ENCODE assay signal across 9 mouse cellular contexts in the genomic region with DNA sequence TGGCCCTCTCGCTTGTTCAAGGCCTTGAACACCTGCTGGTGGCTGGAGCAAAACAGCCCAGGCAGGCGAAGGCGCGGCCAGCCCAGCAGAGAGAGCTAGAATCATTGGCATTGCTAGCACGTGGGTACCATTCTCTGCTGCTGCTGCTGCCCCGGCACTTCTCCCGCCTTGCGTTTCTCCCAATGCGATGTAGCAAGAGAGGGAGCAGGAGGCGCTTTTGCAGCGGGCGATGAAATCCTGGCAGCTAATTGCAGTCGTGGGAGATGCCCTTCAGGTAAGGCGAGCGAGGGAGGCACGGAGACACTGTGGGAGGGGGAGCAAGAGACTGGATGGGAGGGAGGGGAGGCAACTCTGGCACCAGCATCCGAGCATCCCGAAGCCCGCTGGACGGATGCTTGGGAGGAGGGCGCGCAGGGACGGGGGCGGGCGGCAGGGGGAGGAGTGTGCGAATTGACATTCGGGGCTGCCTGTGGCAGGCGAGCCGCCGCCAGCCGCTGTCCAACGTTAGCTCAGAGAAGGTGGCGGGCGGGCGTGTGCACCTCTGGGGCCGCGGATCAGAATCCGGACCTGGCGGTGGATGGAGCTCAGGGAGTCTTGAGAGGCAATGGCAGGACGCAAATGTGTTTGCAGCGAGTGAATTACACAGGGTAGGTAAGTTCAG.
DNase-seq lines count a peak whose midpoint lies in the region; TF ChIP-seq lines count a peak whose summit lies in the region.
"Had no signal": no experiment of that assay in that cellular context is flagged by ENCODE, and none has a peak within 500 bp of the region (broad histone marks: within the 10 kb centered on the region; RNA-seq: fewer than 3 reads in every experiment).

No protein-coding gene starts in this region.

- peak overlapping the region; percentile 73 for H3K4me3 ChIP-seq in E14TG2a.4 (replicated peaks; ENCODE audit: low read length)
- H3K4me3 ChIP-seq: myocyte had no signal

- peaks cover 44% of the 10 kb centered on the region for H3K27me3 ChIP-seq in E14TG2a.4 (ENCODE audit: insufficient read depth, low read length)

- peaks cover 14% of the 10 kb centered on the region; the same call in 1 of the 2 replicates for H3K4me1 ChIP-seq in E14TG2a.4 (replicated peaks; ENCODE audit: low read depth, low read length)

- H3K9me3 ChIP-seq in E14TG2a.4 (ENCODE audit: low read length), result no peaks in the 10 kb centered on the region

- peak; percentile 62 for DNase-seq in Muller cell, postnatal 12 days (ENCODE audit: inconsistent ontology term)
- DNase-seq in embryo, embryonic 9.5 days (ENCODE audit: extremely low spot score), result peak; percentile 61
- peak; percentile 13 for DNase-seq in heart, postnatal 4 days
- DNase-seq in left cerebral cortex, postnatal 4 days, result peak; percentile 77
- DNase-seq in ovary, postnatal 14 days (ENCODE audit: low spot score), result peak; percentile 1
- no peak for DNase-seq in urinary bladder, postnatal 36 days (ENCODE audit: low spot score in 2 of 2)
- DNase-seq in thymus, postnatal 10 days (ENCODE audit: low spot score in 2 of 2), result no peak

- intact Hi-C loops in left cerebral cortex, postnatal 4 days (cut with DNase I), result loop anchor here (10.0 kb wide), 1 partner anchor 314 kb away; no protein-coding TSS in a partner anchor

- no peaks in the 10 kb centered on the region for H3K36me3 ChIP-seq in E14TG2a.4 (ENCODE audit: insufficient read depth, low read length)

- TF ChIP-seq CTCF in E14TG2a.4 (conservative IDR thresholded peaks at IDR 0.05; ENCODE audit: low read length), result no peak

Comparison
In these comparisons a context has a peak if more than half of its experiments do, and no peak if none do; other contexts are left out.
1. DNase-seq: peak in Muller cell, postnatal 12 days (single experiment), embryo, embryonic 9.5 days (single experiment), heart, postnatal 4 days (single experiment), left cerebral cortex, postnatal 4 days (single experiment) and ovary, postnatal 14 days (single experiment); none in urinary bladder, postnatal 36 days (0 of 2) and thymus, postnatal 10 days (0 of 2).